Mouse (Mus musculus): ENCODE measurements around the gene Fam13c. TPM values are rescaled to one million over a fixed set of nuclear protein-coding genes. Genes with fewer than 3 reads are reported as not detected.
A peak's percentile ranks its signal among the peaks of the same experiment; 100 is the strongest.

Gene Fam13c
- polyA plus RNA-seq, 1 experiment from 2014 or later = 21.4 TPM

GRCm38 (mm10) chr10:70532249-70532648, 92.0 kb downstream of the Fam13c start:
- ATAC-seq (ENCODE audit: low FRiP score) = no peak
- Histone ChIP-seq H3K4me3 (replicated peaks) (no peak overlapping the region), H3K27me3 (replicated peaks) (no peaks in the 10 kb centered on the region), H3K9me3 (replicated peaks) (no peaks in the 10 kb centered on the region), H3K9ac (replicated peaks) (no peak overlapping the region), H3K4me1 (0 out of 2 replicates have a peak, but pooled peaks cover 4% of the 10 kb centered on the region), H3K27ac (replicated peaks) (no peak overlapping the region), H3K36me3 (peaks cover 26% of the 10 kb centered on the region), H3K4me2 (no peak overlapping the region)
- 83% methylated on average over 9 of the region's 9 CpGs for WGBS

GRCm38 (mm10) chr10:70533301-70533781, 93.1 kb downstream of the Fam13c start:
- no peak overlapping the region for H3K9ac ChIP-seq (replicated peaks)
- H3K4me3 ChIP-seq (replicated peaks) = no peak overlapping the region
- H3K27ac ChIP-seq (replicated peaks) = no peak overlapping the region
- ATAC-seq (ENCODE audit: low FRiP score) = no peak
- WGBS = 65% methylated on average over 8 of the region's 8 CpGs
- H3K4me1 ChIP-seq = 0 out of 2 replicates have a peak, but pooled peaks cover 4% of the 10 kb centered on the region
- H3K9me3 ChIP-seq (replicated peaks) = no peaks in the 10 kb centered on the region
- no peak overlapping the region for H3K4me2 ChIP-seq
- H3K27me3 ChIP-seq (replicated peaks) = no peaks in the 10 kb centered on the region
- peaks cover 34% of the 10 kb centered on the region for H3K36me3 ChIP-seq

- Histone ChIP-seq H3K9me3 (replicated peaks) (no peaks in the 10 kb centered on the region), H3K27me3 (replicated peaks) (no peaks in the 10 kb centered on the region), H3K4me1 (0 out of 2 replicates have a peak, but pooled peaks cover 4% of the 10 kb centered on the region), H3K4me3 (replicated peaks) (no peak overlapping the region), H3K27ac (replicated peaks) (no peak overlapping the region), H3K9ac (replicated peaks) (no peak overlapping the region), H3K36me3 (peaks cover 36% of the 10 kb centered on the region), H3K4me2 (no peak overlapping the region)
- ATAC-seq (ENCODE audit: low FRiP score) = no peak
- 88% methylated on average over 12 of the region's 12 CpGs for WGBS
These were observed 93.7 kb downstream of the Fam13c start for GRCm38 (mm10) chr10:70533986-70534385.

- Histone ChIP-seq H3K4me3 (replicated peaks) (no peak overlapping the region), H3K27ac (replicated peaks) (no peak overlapping the region), H3K4me2 (no peak overlapping the region), H3K36me3 (peaks cover 39% of the 10 kb centered on the region), H3K27me3 (replicated peaks) (no peaks in the 10 kb centered on the region), H3K9me3 (replicated peaks) (no peaks in the 10 kb centered on the region), H3K9ac (replicated peaks) (no peak overlapping the region), H3K4me1 (0 out of 2 replicates have a peak, but pooled peaks cover 4% of the 10 kb centered on the region)
- no peak for ATAC-seq (ENCODE audit: low FRiP score)
- 97% methylated on average over 10 of the region's 10 CpGs for WGBS
These were observed 94.3 kb downstream of the Fam13c start for GRCm38 (mm10) chr10:70534571-70534970.

GRCm38 (mm10) chr10:70535401-70535800, 95.1 kb downstream of the Fam13c start:
- Histone ChIP-seq H3K9ac (replicated peaks) (no peak overlapping the region), H3K4me2 (no peak overlapping the region), H3K27ac (replicated peaks) (no peak overlapping the region), H3K36me3 (peaks cover 39% of the 10 kb centered on the region), H3K9me3 (replicated peaks) (no peaks in the 10 kb centered on the region), H3K4me3 (replicated peaks) (no peak overlapping the region), H3K27me3 (replicated peaks) (no peaks in the 10 kb centered on the region), H3K4me1 (no peaks in the 10 kb centered on the region)
- ATAC-seq (ENCODE audit: low FRiP score) = no peak
- 89% methylated on average over 12 of the region's 12 CpGs for WGBS

- no peaks in the 10 kb centered on the region for H3K27me3 ChIP-seq (replicated peaks)
- no peak overlapping the region for H3K4me2 ChIP-seq
- no peak for ATAC-seq (ENCODE audit: low FRiP score)
- H3K4me1 ChIP-seq = no peaks in the 10 kb centered on the region
- no peak overlapping the region for H3K4me3 ChIP-seq (replicated peaks)
- H3K27ac ChIP-seq (replicated peaks) = no peak overlapping the region
- H3K9ac ChIP-seq (replicated peaks) = no peak overlapping the region
- peaks cover 39% of the 10 kb centered on the region for H3K36me3 ChIP-seq
- WGBS = 91% methylated on average over 10 of the region's 10 CpGs
- H3K9me3 ChIP-seq (replicated peaks) = no peaks in the 10 kb centered on the region
These were observed 97.4 kb downstream of the Fam13c start for GRCm38 (mm10) chr10:70537694-70538093.

GRCm38 (mm10) chr10:70539251-70539650, 99.0 kb downstream of the Fam13c start:
- Histone ChIP-seq H3K9ac (replicated peaks) (no peak overlapping the region), H3K27ac (replicated peaks) (no peak overlapping the region), H3K4me2 (no peak overlapping the region), H3K27me3 (replicated peaks) (no peaks in the 10 kb centered on the region), H3K36me3 (peaks cover 48% of the 10 kb centered on the region), H3K9me3 (replicated peaks) (no peaks in the 10 kb centered on the region), H3K4me1 (no peaks in the 10 kb centered on the region), H3K4me3 (replicated peaks) (no peak overlapping the region)
- 97% methylated on average over 9 of the region's 9 CpGs for WGBS
- no peak for ATAC-seq (ENCODE audit: low FRiP score)

- 88% methylated on average over 9 of the region's 9 CpGs for WGBS
- no peak overlapping the region for H3K4me3 ChIP-seq (replicated peaks)
- H3K27me3 ChIP-seq (replicated peaks) = no peaks in the 10 kb centered on the region
- no peak overlapping the region for H3K4me2 ChIP-seq
- no peak for ATAC-seq (ENCODE audit: low FRiP score)
- H3K27ac ChIP-seq (replicated peaks) = no peak overlapping the region
- no peaks in the 10 kb centered on the region for H3K4me1 ChIP-seq
- no peak overlapping the region for H3K9ac ChIP-seq (replicated peaks)
- peaks cover 50% of the 10 kb centered on the region for H3K36me3 ChIP-seq
- no peaks in the 10 kb centered on the region for H3K9me3 ChIP-seq (replicated peaks)
These were observed 100.3 kb downstream of the Fam13c start for GRCm38 (mm10) chr10:70540456-70541195.

- no peak overlapping the region for H3K9ac ChIP-seq (replicated peaks)
- peaks cover 32% of the 10 kb centered on the region for H3K36me3 ChIP-seq
- WGBS = 73% methylated on average over 6 of the region's 6 CpGs
- no peak for ATAC-seq (ENCODE audit: low FRiP score)
- no peaks in the 10 kb centered on the region for H3K9me3 ChIP-seq (replicated peaks)
- no peaks in the 10 kb centered on the region for H3K27me3 ChIP-seq (replicated peaks)
- H3K4me1 ChIP-seq = no peaks in the 10 kb centered on the region
- no peak overlapping the region for H3K27ac ChIP-seq (replicated peaks)
- no peak overlapping the region for H3K4me3 ChIP-seq (replicated peaks)
- no peak overlapping the region for H3K4me2 ChIP-seq
These were observed 102.6 kb downstream of the Fam13c start for GRCm38 (mm10) chr10:70542857-70543256.

GRCm38 (mm10) chr10:70552531-70552930, 112.2 kb downstream of the Fam13c start:
- H3K36me3 ChIP-seq = peaks cover 61% of the 10 kb centered on the region
- WGBS = 91% methylated on average over 3 of the region's 3 CpGs
- H3K9ac ChIP-seq (replicated peaks) = no peak overlapping the region

GRCm38 (mm10) chr10:70563636-70564035, 123.4 kb downstream of the Fam13c start:
- Histone ChIP-seq H3K9ac (replicated peaks) (no peak overlapping the region), H3K4me1 (no peaks in the 10 kb centered on the region), H3K4me3 (replicated peaks) (no peak overlapping the region), H3K9me3 (replicated peaks) (no peaks in the 10 kb centered on the region), H3K27me3 (replicated peaks) (no peaks in the 10 kb centered on the region), H3K36me3 (peaks cover 34% of the 10 kb centered on the region), H3K27ac (replicated peaks) (no peak overlapping the region), H3K4me2 (no peak overlapping the region)
- WGBS = 38% methylated on average over 3 of the region's 3 CpGs
- ATAC-seq (ENCODE audit: low FRiP score) = peak; percentile 61; the same call in 1 of the 2 replicates

More at GRCm38 (mm10) chr10:70552531-70552930, 112.2 kb downstream of the Fam13c start:
- H3K27ac ChIP-seq (replicated peaks) = peak overlapping the region; percentile 20; the same call in 1 of the 2 replicates
- H3K9me3 ChIP-seq (replicated peaks) = no peaks in the 10 kb centered on the region
- H3K27me3 ChIP-seq (replicated peaks) = no peaks in the 10 kb centered on the region
- H3K4me2 ChIP-seq = no peak overlapping the region
- no peak overlapping the region for H3K4me3 ChIP-seq (replicated peaks)
- ATAC-seq (ENCODE audit: low FRiP score) = no peak
- peaks cover 4% of the 10 kb centered on the region for H3K4me1 ChIP-seq

GRCm38 (mm10) chr10:70581556-70582211, 141.4 kb downstream of the Fam13c start:
- Histone ChIP-seq H3K27ac (replicated peaks) (no peak overlapping the region), H3K9ac (replicated peaks) (no peak overlapping the region), H3K27me3 (replicated peaks) (no peaks in the 10 kb centered on the region), H3K4me2 (no peak overlapping the region), H3K4me1 (0 out of 2 replicates have a peak, but pooled peaks cover 3% of the 10 kb centered on the region), H3K9me3 (replicated peaks) (no peaks in the 10 kb centered on the region), H3K4me3 (replicated peaks) (no peak overlapping the region), H3K36me3 (no peaks in the 10 kb centered on the region)
- ATAC-seq (ENCODE audit: low FRiP score) = no peak
- WGBS = 72% methylated on average over 7 of the region's 7 CpGs

Data from neural tube, embryonic 15.5 days (tissue).